In the genomic region with DNA sequence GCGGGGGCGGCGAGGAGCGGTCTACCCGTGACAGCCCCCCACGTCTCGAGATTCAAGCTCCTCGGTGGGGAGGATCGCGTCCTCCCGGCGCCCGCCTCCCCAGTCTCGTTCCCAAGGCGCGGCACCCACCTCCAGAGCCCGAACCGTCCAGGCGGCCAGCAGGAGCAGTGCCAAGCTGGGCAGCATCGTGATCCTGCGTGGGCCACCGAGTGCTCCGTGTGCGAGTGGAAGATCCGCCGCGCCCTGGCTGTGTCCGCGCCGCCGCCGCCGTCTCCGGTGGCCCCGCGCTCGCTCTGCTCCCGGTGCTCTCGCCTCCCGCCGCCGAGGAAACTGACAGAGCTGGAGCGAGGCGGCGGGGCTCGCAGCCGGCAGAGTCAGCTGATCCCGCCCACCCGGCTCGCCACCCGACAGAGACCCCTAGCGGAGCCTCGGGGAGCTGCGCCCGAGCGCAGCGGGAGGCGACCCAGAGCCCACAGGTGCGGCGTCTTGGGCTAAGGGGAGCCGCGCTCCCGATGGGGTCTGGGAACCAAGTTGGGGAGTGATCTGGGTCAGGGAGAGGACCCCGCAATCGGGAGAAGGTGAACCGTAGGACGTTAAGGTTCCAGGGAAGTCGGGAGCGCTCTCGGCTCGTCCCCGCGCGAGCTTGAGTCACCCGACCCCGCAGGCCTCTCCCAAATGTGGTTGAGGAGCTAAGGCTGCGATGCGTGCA, we compare ENCODE assay signal across 8 mouse cellular contexts. TPM values are rescaled to one million over a fixed set of nuclear protein-coding genes. Genes with fewer than 3 reads are reported as not detected.
DNase-seq lines count a peak whose midpoint lies in the region; ATAC-seq and TF ChIP-seq lines count a peak whose summit lies in the region.

A gene (minus strand): TSS at position 394 of the 709 bp plus-strand sequence.

- H3K4me2 ChIP-seq in lung, embryonic 16.5 days (ENCODE audit: low read depth, low read length) = peak within 1 kb of the TSS; percentile 73

- H3K27ac ChIP-seq in cerebellum, adult 2 months (ENCODE audit: insufficient read depth, low read length) = peak within 1 kb of the TSS; percentile 90
- peak within 1 kb of the TSS; percentile 93 for H3K27ac ChIP-seq in lung, embryonic 16.5 days (ENCODE audit: low read length)

- no peaks in the 10 kb centered on the region for H3K36me3 ChIP-seq in G1E (replicated peaks)
- no peaks in the 10 kb centered on the region for H3K36me3 ChIP-seq in lung, embryonic 16.5 days (ENCODE audit: control insufficient read depth, insufficient read depth, low read length)

- no peaks in the 10 kb centered on the region for H3K4me1 ChIP-seq in G1E (ENCODE audit: insufficient read depth, low read depth, low read length)
- H3K4me1 ChIP-seq in cerebellum, adult 2 months (ENCODE audit: control insufficient read depth, insufficient read depth, low read length) = peaks cover 12% of the 10 kb centered on the region
- peaks cover 36% of the 10 kb centered on the region for H3K4me1 ChIP-seq in lung, embryonic 16.5 days (replicated peaks; ENCODE audit: control insufficient read depth, insufficient read depth, low read length)

- no peak for TF ChIP-seq CTCF in G1E (IDR thresholded peaks at IDR 0.05; ENCODE audit: low read depth, low read length)
- TF ChIP-seq CTCF in cerebellum, adult 2 months (IDR thresholded peaks at IDR 0.05; ENCODE audit: borderline replicate concordance, insufficient read depth, low read depth, low read length) = peak; percentile 54

- H3K9me3 ChIP-seq in G1E (replicated peaks) = peaks cover 62% of the 10 kb centered on the region
- H3K9me3 ChIP-seq in lung, embryonic 16.5 days (ENCODE audit: control insufficient read depth, low read length) = no peaks in the 10 kb centered on the region

- H3K4me3 ChIP-seq in G1E (ENCODE audit: low read depth, low read length) = peak within 1 kb of the TSS; percentile 42; the same call in 1 of the 2 replicates
- peak within 1 kb of the TSS; percentile 97 for H3K4me3 ChIP-seq in cerebellum, adult 2 months (replicated peaks; ENCODE audit: insufficient read depth, low read depth, low read length)
- H3K4me3 ChIP-seq in lung, embryonic 16.5 days (ENCODE audit: low read length) = peak within 1 kb of the TSS; percentile 97

- TF ChIP-seq POLR2A in cerebellum, adult 2 months (IDR thresholded peaks at IDR 0.05; ENCODE audit: borderline replicate concordance, insufficient read depth, low read length) = peak; percentile 78

- no peak for DNase-seq in G1E (ENCODE audit: low spot score)
- DNase-seq in cerebellum, adult 2 months = peak; percentile 92 to 97
- peak; percentile 86 for DNase-seq in forelimb bud, embryonic 11.5 days (ENCODE audit: low read depth, low spot score)
- peak; percentile 96 for DNase-seq in heart, postnatal 4 days
- DNase-seq in layer of hippocampus, adult 9-11 months = peak; percentile 86
- peak; percentile 87 for DNase-seq in ovary, postnatal 10 days (ENCODE audit: low spot score)
- DNase-seq in thymus, postnatal 0 days (ENCODE audit: low spot score) = peak; percentile 76

- ATAC-seq in G1E (ENCODE audit: extremely low read depth, insufficient number of reproducible peaks, low FRiP score, poor library complexity, severe bottlenecking) = no peak
- ATAC-seq in lung, embryonic 16.5 days (ENCODE audit: low read depth) = peak; percentile 83

- H3K9ac ChIP-seq in lung, embryonic 16.5 days (ENCODE audit: low read length) = peak within 1 kb of the TSS; percentile 97

- under 1% methylated on average over 78 of the region's 78 CpGs for WGBS in cerebellum, adult 2 months
- WGBS in lung, embryonic 16.5 days = under 1% methylated on average over 64 of the region's 78 CpGs

- no peaks in the 10 kb centered on the region for H3K27me3 ChIP-seq in G1E (ENCODE audit: insufficient read depth, low read length)
- no peaks in the 10 kb centered on the region for H3K27me3 ChIP-seq in cerebellum, adult 2 months (ENCODE audit: control insufficient read depth, insufficient read depth, low read length)
- H3K27me3 ChIP-seq in lung, embryonic 16.5 days (ENCODE audit: control insufficient read depth, insufficient read depth, low read depth, low read length) = no peaks in the 10 kb centered on the region

RNA-seq across cellular contexts. Expression of the gene that starts here (rescaled TPM):
- 0.15 TPM in 1 of 2 replicates, not detected in the other for total RNA-seq in G1E (2014; fragmentation: Nextera tagmentation)
- 0.23 and 0.27 TPM in 2 replicates for total RNA-seq in G1E (2017)
- polyA plus RNA-seq in G1E (2012) = not detected in 2 replicates
- polyA plus RNA-seq in cerebellum, adult 2 months (2012; rRNA removed) = 1,076 and 1,150 TPM in 2 replicates
- total RNA-seq in heart, postnatal 4 days (2021) = 100 to 1,000 TPM; 241 to 243 TPM
- polyA plus RNA-seq in lung, embryonic 16.5 days (2015; fragmentation: Nextera tagmentation; extraction: Ambion mirVana) = 296 and 297 TPM in 2 replicates
- polyA plus RNA-seq in thymus, postnatal 0 days (2015; fragmentation: Nextera tagmentation; extraction: Ambion mirVana) = 32.8 and 37.1 TPM in 2 replicates

Comparison
In these comparisons a context has a peak if more than half of its experiments do, and no peak if none do; other contexts are left out.
1. RNA of the gene that starts here (total RNA-seq): 241 to 243 TPM in heart, postnatal 4 days; 0.15 to 0.27 TPM in G1E; every median in the first group is over 100 times any median in the second.
2. RNA of the gene that starts here (polyA plus RNA-seq): 1,076 to 1,150 TPM in cerebellum, adult 2 months, 296 to 297 TPM in lung, embryonic 16.5 days and 32.8 to 37.1 TPM in thymus, postnatal 0 days; not detected in G1E; every median in the first group is over 10 times any median in the second.
3. H3K4me3 ChIP-seq: peak in every context shown above with its lines; median percentile 97 in cerebellum, adult 2 months; 97 in lung, embryonic 16.5 days; 42 in G1E.